Mouse (Mus musculus): ENCODE data around the gene Ctdspl.

The Ctdspl gene

DNA sequence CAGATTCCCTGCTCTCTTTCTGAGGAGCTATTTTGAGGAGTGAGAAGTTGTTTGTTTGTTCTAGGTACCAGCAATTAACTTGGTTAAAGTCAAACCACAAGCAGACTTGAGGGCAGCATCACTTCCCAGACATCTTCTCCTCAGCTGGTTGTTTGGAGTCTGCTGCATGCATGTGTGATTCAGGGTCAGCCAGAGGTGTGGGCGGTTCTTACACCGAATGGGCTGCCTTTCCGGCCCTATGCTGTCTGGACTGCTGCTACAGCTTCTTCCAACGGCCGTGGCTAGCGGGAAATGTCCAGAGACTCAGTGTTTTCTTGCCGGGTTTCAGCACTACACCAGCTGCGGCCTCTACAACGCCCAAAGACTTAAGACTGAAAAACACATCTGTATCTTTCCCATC, 36.9 kb downstream of the Ctdspl start:
- CTCF ChIA-PET = interaction anchor here in 1 of 4 experiments (0.7 kb wide), 1 partner anchor 91 kb away, joined by 9 read pairs; no protein-coding TSS in a partner anchor
- POLR2A ChIA-PET = interaction anchor here in 1 of 4 experiments (0.7 kb wide), 1 partner anchor 16 kb away, joined by 3 read pairs; no protein-coding TSS in a partner anchor

GRCm38 (mm10) chr9:118964263-118965034, 38.2 kb downstream of the Ctdspl start:
- ChIA-PET POLR2A (interaction anchor here in 1 of 4 experiments (0.8 kb wide), 2 partner anchors 13 to 16 kb away, joined by 3 to 4 read pairs; no protein-coding TSS in a partner anchor), CTCF (no interaction called here)

- ChIA-PET CTCF (no interaction called here), POLR2A (no interaction called here)
Observed at GRCm38 (mm10) chr9:118969810-118970209, 43.6 kb downstream of the Ctdspl start.

DNA sequence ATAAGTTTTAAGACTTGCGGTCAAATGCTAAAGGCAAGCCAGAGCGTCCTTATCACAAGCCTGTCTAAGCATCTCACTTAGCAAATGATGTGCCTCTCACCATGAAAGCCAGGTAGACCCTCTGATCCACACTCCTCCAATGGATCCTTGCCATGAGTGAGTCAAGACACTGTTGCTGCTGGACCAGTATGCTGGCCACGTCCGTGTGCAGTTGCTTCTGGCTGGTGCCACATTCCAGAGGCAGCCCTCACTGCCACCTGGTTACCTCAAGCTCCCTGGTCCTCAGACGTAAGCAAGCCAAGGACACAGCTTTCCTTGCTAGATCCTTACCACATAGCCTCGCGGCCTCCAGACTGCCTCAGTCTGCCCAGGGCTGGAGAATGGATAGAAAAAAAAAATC, 46.8 kb downstream of the Ctdspl start:
- POLR2A ChIA-PET = no interaction called here
- CTCF ChIA-PET = interaction anchor here in 1 of 4 experiments (0.6 kb wide), 1 partner anchor 210 kb away, joined by 3 read pairs; no protein-coding TSS in a partner anchor

GRCm38 (mm10) chr9:118973566-118973965, 47.3 kb downstream of the Ctdspl start:
- ChIA-PET CTCF (interaction anchor here in 1 of 4 experiments (0.6 kb wide), 1 partner anchor 14 kb away, joined by 6 read pairs; no protein-coding TSS in a partner anchor), POLR2A (interaction anchor here in 1 of 4 experiments (1.5 kb wide), 1 partner anchor 16 kb away, joined by 4 read pairs; no protein-coding TSS in a partner anchor)

DNA sequence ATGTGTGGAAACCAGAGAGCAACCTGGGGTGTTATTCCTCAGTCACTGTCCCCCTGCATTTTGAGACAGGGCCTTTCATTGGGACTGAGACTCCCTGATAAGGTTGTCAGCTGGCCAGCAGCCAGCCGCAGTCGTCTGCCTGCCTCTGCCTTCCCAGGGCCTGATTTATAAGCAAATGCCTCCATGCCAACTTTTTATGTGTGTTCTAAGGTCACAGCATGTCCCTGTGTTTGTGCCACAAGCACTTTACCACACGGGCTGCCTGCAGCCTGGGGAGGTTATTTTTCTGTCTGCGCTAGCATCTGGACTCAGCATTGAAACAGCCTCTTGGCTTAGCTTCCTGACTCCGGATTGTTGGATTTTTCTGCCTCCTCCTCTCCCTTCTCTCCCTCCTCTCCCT, 47.9 kb downstream of the Ctdspl start:
- CTCF ChIA-PET = interaction anchor here in 1 of 4 experiments (0.6 kb wide), 1 partner anchor 14 kb away, joined by 6 read pairs; no protein-coding TSS in a partner anchor
- POLR2A ChIA-PET = interaction anchor here in 1 of 4 experiments (1.5 kb wide), 1 partner anchor 17 kb away, joined by 4 read pairs; no protein-coding TSS in a partner anchor

DNA sequence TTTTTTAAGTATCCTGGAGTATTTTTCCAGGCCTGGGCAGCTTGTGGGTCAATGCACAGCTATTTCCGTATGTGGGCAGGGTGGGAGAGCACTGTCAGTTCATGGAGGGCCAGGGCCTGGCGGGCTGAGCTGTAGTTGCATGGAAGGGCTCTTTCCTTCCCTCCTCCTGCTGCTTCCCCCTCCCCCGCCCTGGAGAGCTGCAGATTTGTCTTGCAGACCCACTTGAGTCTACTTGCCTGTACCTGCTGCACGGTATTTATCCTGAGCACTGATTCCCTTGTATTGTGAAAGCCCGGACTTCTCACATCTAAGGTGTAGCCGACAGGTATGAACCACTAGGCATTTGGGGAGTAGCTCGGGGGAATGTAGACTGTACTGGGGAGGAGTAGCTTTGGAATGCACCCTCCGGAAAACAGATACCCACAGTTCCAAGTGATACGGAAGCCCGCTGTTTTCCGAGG, 49.0 kb downstream of the Ctdspl start:
- ChIA-PET CTCF (no interaction called here), POLR2A (interaction anchor here in 2 of 4 experiments (0.6 to 1.5 kb wide), 4 partner anchors 9 to 41 kb away, joined by 3 to 5 read pairs (median 4); no protein-coding TSS in a partner anchor)

DNA sequence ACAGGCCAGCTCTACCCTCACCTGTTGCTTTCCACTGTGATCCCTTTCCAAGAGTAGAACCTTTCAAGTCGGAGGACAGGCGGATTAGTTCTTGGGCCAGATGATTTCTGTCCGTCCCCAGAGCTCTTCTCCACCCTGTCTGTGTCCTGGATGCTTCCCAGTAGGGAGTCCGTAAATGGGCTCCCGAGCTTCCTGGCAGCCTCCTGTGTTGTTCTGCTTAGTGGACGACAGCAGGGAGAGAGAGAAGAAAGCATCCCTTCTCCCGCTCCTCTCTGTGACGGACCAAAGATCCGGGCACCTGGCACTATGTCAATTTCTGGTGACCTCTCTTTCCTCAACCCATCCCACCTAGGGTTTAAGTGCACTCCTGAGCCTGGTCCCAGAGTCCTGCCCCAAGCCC, 49.5 kb downstream of the Ctdspl start:
- ChIA-PET CTCF (no interaction called here), POLR2A (interaction anchor here in 2 of 4 experiments (0.6 to 1.0 kb wide), 3 partner anchors 9 to 40 kb away, joined by 3 to 5 read pairs (median 3); no protein-coding TSS in a partner anchor)

DNA sequence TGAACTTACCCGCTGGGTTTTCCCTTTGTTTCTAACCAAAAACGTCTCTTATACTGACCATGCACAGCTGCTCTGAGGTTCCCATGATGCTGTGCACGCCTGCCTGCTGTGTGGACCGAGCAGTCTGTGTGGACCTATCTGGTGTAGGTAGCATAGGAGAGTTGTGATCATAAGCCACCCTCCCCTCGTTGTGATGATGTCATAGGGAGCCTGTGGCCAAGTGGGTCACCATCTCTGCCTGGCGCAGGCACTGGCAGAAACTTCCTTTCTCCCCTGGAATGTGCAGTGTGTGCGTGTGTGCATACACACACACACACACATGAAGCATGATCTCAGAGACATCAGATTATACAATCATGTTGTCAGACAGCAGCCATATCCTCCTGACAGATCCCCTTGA, 50.3 kb downstream of the Ctdspl start:
- POLR2A ChIA-PET = interaction anchor here in 1 of 4 experiments (1.0 to 1.4 kb wide), 2 partner anchors 15 to 23 kb away, joined by 3 to 5 read pairs; no protein-coding TSS in a partner anchor
- CTCF ChIA-PET = no interaction called here

DNA sequence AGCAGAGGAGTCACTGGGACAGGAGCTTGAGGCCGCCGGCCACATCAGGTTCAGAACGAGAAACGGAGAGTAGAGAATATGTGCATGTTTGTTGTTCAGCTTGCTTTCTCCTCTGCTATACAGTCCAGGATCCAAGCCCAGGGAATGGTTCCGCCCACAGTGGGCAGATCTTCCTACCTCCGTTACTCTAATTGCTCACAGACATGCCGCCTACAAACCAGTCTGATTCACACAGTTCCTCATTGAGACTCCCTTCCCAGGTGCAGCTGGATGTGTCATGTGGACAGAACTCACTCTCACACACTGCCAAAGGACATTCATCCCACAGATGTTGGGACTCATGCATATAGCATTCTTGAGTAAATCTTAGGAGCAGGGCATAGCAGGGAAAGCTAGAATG, 51.2 kb downstream of the Ctdspl start:
- CTCF ChIA-PET = no interaction called here
- POLR2A ChIA-PET = interaction anchor here in 2 of 4 experiments (1.0 to 1.4 kb wide), 3 partner anchors 16 to 22 kb away, joined by 3 to 5 read pairs (median 4); no protein-coding TSS in a partner anchor

GRCm38 (mm10) chr9:118980411-118980823, 54.2 kb downstream of the Ctdspl start:
- CTCF ChIA-PET = interaction anchor here in 3 of 4 experiments (0.5 to 1.7 kb wide), 4 partner anchors 29 to 162 kb away, joined by 3 to 6 read pairs (median 4); no protein-coding TSS in a partner anchor

GRCm38 (mm10) chr9:118984650-118985432, 58.6 kb downstream of the Ctdspl start:
- ChIA-PET CTCF (interaction anchor here in 2 of 4 experiments (0.6 to 1.1 kb wide), 3 partner anchors 58 to 79 kb away, joined by 3 to 9 read pairs (median 3); partner anchors contain the start of gene Ctdspl (in 1 of the 2)), POLR2A (interaction anchor here in 1 of 4 experiments (0.7 to 1.2 kb wide), 5 partner anchors 7 to 117 kb away, joined by 3 read pairs; partner anchors contain the start of gene Dlec1)

More at GRCm38 (mm10) chr9:118980411-118980823, 54.2 kb downstream of the Ctdspl start:
- POLR2A ChIA-PET = interaction anchor here in 3 of 4 experiments (0.6 to 1.9 kb wide), 10 partner anchors 10 to 491 kb away, joined by 3 to 6 read pairs (median 4); partner anchors contain the start of gene Vill (in 1 of the 3)

GRCm38 (mm10) chr9:118986286-118986685, 60.0 kb downstream of the Ctdspl start:
- ChIA-PET CTCF (no interaction called here), POLR2A (no interaction called here)

GRCm38 (mm10) chr9:118988787-118989580, 62.7 kb downstream of the Ctdspl start:
- POLR2A ChIA-PET = interaction anchor here in 2 of 4 experiments (1.2 to 1.4 kb wide), 2 partner anchors 14 to 64 kb away, joined by 3 to 5 read pairs; no protein-coding TSS in a partner anchor

DNA sequence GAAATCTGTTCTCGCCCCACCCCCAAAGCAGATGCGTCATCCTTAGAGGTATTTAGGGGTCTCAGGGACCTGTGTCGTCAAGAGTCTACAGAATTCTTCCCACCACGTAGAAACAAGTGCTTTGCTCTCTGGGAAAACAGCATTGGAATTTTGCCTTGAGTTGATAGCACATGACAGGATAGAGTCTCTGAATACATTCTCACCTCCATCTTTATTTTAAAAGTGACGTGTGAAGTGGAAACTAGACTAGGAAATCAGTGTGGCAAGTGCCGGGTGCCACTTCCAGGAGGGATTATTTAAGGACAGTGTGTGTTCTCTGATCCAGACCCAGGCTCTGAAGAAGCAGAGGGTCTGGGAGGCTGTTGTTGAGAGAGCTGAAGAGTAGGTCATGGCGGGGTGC, 64.2 kb downstream of the Ctdspl start:
- CTCF ChIA-PET = no interaction called here
- POLR2A ChIA-PET = interaction anchor here in 1 of 4 experiments (0.6 kb wide), 1 partner anchor 1016 kb away, joined by 4 read pairs; no protein-coding TSS in a partner anchor

More at GRCm38 (mm10) chr9:118988787-118989580, 62.7 kb downstream of the Ctdspl start:
- CTCF ChIA-PET = interaction anchor here in 2 of 4 experiments (0.6 to 1.4 kb wide), 2 partner anchors 68 to 638 kb away, joined by 3 to 5 read pairs; no protein-coding TSS in a partner anchor

DNA sequence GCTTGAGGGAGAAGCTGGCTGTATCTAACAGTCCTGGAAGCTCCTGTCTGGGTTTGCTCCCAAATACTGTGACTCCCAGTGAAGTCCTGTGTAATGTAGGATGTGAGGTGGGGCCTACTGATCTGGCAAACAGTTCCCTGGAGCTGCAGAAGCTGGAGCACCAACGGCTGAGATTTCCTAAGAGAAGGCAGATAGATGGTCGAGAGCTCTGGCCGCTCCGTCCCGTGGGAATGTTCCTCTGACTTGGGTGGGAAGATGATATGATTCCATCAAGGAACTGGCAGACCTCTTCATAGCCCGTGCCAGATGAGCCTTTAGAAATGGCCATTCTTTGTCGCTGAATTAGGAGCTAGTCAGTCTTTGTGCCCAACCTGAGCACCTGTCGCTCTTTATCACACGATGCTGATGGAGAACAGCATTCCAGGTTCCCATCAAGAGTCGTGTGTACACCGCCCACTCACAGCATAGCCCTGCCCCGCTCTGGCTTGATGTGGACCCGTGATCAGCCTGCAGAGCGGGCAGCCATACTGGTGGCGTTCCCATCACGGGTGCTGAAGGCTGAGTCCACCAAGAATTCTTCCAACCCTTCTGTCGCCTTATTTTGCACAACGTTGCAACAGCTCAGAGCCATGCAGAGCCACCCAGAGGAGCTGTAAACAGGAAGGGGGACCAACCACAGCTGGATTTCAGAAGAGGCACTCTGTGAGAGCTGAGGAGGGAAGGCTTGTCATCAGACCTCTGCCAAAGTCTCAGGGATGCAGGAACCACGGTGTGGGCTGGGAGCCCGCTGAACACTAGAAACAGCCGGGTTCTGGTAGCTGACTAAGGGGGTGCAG, 65.7 kb downstream of the Ctdspl start:
- POLR2A ChIA-PET = interaction anchor here in 2 of 4 experiments (0.6 to 1.7 kb wide), 6 partner anchors 8 to 1017 kb away, joined by 3 to 5 read pairs (median 4); no protein-coding TSS in a partner anchor
- CTCF ChIA-PET = interaction anchor here in 2 of 4 experiments (0.6 to 0.8 kb wide), 3 partner anchors 110 to 672 kb away, joined by 3 to 9 read pairs (median 3); no protein-coding TSS in a partner anchor
